Mouse (Mus musculus): ENCODE data around the gene Enpep. TPM values are rescaled to one million over a fixed set of nuclear protein-coding genes. Genes with fewer than 3 reads are reported as not detected.

Gene Enpep
- polyA plus RNA-seq, 1 experiment: not detected

- Histone ChIP-seq H3ac (ENCODE audit: control insufficient read depth, insufficient read length, low read depth) (no peak overlapping the region), H3K36me3 (ENCODE audit: control insufficient read depth, insufficient read depth) (no peaks in the 10 kb centered on the region), H3K79me3 (ENCODE audit: low read depth) (no peaks in the 10 kb centered on the region), H3K4me3 (ENCODE audit: insufficient read depth, poor library complexity, severe bottlenecking) (no peak overlapping the region), H3K79me2 (ENCODE audit: control insufficient read depth, insufficient read depth) (no peaks in the 10 kb centered on the region), H3K27me3 (ENCODE audit: control insufficient read depth, insufficient read depth, insufficient read length) (no peaks in the 10 kb centered on the region)
- TF ChIP-seq CEBPB (IDR thresholded peaks at IDR 0.05; ENCODE audit: low read depth) (no peak), MAX (IDR thresholded peaks at IDR 0.05) (no peak), FOSL1 (IDR thresholded peaks at IDR 0.05; ENCODE audit: insufficient read depth, low read length, poor library complexity, severe bottlenecking) (no peak), CTCF (IDR thresholded peaks at IDR 0.05; ENCODE audit: control insufficient read depth, insufficient read depth, insufficient read length) (no peak), MYOG (IDR thresholded peaks at IDR 0.05; ENCODE audit: control insufficient read depth, extremely low read depth, insufficient read length) (no peak), USF1 (IDR thresholded peaks at IDR 0.05; ENCODE audit: low read depth) (no peak), MYOD1 (IDR thresholded peaks at IDR 0.05; ENCODE audit: control insufficient read depth, insufficient read length, low read depth) (no peak)
Measured at GRCm38 (mm10) chr3:129347277-129347676, 14.8 kb upstream of the Enpep start.

GRCm38 (mm10) chr3:129342767-129343166, 10.2 kb upstream of the Enpep start:
- Histone ChIP-seq H3K79me2 (ENCODE audit: control insufficient read depth, insufficient read depth) (no peaks in the 10 kb centered on the region), H3ac (ENCODE audit: control insufficient read depth, insufficient read length, low read depth) (no peak overlapping the region), H3K4me3 (ENCODE audit: insufficient read depth, poor library complexity, severe bottlenecking) (no peak overlapping the region), H3K36me3 (ENCODE audit: control insufficient read depth, insufficient read depth) (no peaks in the 10 kb centered on the region), H3K79me3 (ENCODE audit: low read depth) (no peaks in the 10 kb centered on the region), H3K27me3 (ENCODE audit: control insufficient read depth, insufficient read depth, insufficient read length) (no peaks in the 10 kb centered on the region)
- TF ChIP-seq MAX (IDR thresholded peaks at IDR 0.05) (no peak), CTCF (IDR thresholded peaks at IDR 0.05; ENCODE audit: control insufficient read depth, insufficient read depth, insufficient read length) (no peak), FOSL1 (IDR thresholded peaks at IDR 0.05; ENCODE audit: insufficient read depth, low read length, poor library complexity, severe bottlenecking) (no peak), CEBPB (IDR thresholded peaks at IDR 0.05; ENCODE audit: low read depth) (no peak), USF1 (IDR thresholded peaks at IDR 0.05; ENCODE audit: low read depth) (no peak), MYOD1 (IDR thresholded peaks at IDR 0.05; ENCODE audit: control insufficient read depth, insufficient read length, low read depth) (no peak), MYOG (IDR thresholded peaks at IDR 0.05; ENCODE audit: control insufficient read depth, extremely low read depth, insufficient read length) (no peak)

GRCm38 (mm10) chr3:129341066-129341465, 8.5 kb upstream of the Enpep start:
- Histone ChIP-seq H3ac (ENCODE audit: control insufficient read depth, insufficient read length, low read depth) (no peak overlapping the region), H3K4me3 (ENCODE audit: insufficient read depth, poor library complexity, severe bottlenecking) (no peak overlapping the region), H3K79me3 (ENCODE audit: low read depth) (no peaks in the 10 kb centered on the region), H3K79me2 (ENCODE audit: control insufficient read depth, insufficient read depth) (no peaks in the 10 kb centered on the region), H3K36me3 (ENCODE audit: control insufficient read depth, insufficient read depth) (no peaks in the 10 kb centered on the region), H3K27me3 (ENCODE audit: control insufficient read depth, insufficient read depth, insufficient read length) (no peaks in the 10 kb centered on the region)
- TF ChIP-seq CEBPB (IDR thresholded peaks at IDR 0.05; ENCODE audit: low read depth): no peak

- H3K36me3 ChIP-seq (ENCODE audit: control insufficient read depth, insufficient read depth): no peaks in the 10 kb centered on the region
- H3ac ChIP-seq (ENCODE audit: control insufficient read depth, insufficient read length, low read depth): no peak overlapping the region
- no peaks in the 10 kb centered on the region for H3K27me3 ChIP-seq (ENCODE audit: control insufficient read depth, insufficient read depth, insufficient read length)
- H3K79me2 ChIP-seq (ENCODE audit: control insufficient read depth, insufficient read depth): no peaks in the 10 kb centered on the region
- H3K79me3 ChIP-seq (ENCODE audit: low read depth): no peaks in the 10 kb centered on the region
- TF ChIP-seq MAX (IDR thresholded peaks at IDR 0.05): no peak
- TF ChIP-seq CTCF (IDR thresholded peaks at IDR 0.05; ENCODE audit: control insufficient read depth, insufficient read depth, insufficient read length): no peak
- no peak for TF ChIP-seq CEBPB (IDR thresholded peaks at IDR 0.05; ENCODE audit: low read depth)
- no peak for TF ChIP-seq MYOD1 (IDR thresholded peaks at IDR 0.05; ENCODE audit: control insufficient read depth, insufficient read length, low read depth)
- H3K4me3 ChIP-seq (ENCODE audit: insufficient read depth, poor library complexity, severe bottlenecking): no peak overlapping the region
Measured at GRCm38 (mm10) chr3:129338296-129339091, 6.0 kb upstream of the Enpep start.

GRCm38 (mm10) chr3:129332142-129332541, 378 bp downstream of the Enpep start:
- H3K27me3 ChIP-seq (ENCODE audit: control insufficient read depth, insufficient read depth, insufficient read length): no peaks in the 10 kb centered on the region
- no peaks in the 10 kb centered on the region for H3K36me3 ChIP-seq (ENCODE audit: control insufficient read depth, insufficient read depth)
- H3K79me2 ChIP-seq (ENCODE audit: control insufficient read depth, insufficient read depth): no peaks in the 10 kb centered on the region
- no peak overlapping the region for H3K4me3 ChIP-seq (ENCODE audit: insufficient read depth, poor library complexity, severe bottlenecking)
- TF ChIP-seq MYOD1 (IDR thresholded peaks at IDR 0.05; ENCODE audit: control insufficient read depth, insufficient read length, low read depth) (no peak), USF1 (IDR thresholded peaks at IDR 0.05; ENCODE audit: low read depth) (no peak), MYOG (IDR thresholded peaks at IDR 0.05; ENCODE audit: control insufficient read depth, extremely low read depth, insufficient read length) (no peak), CTCF (IDR thresholded peaks at IDR 0.05; ENCODE audit: control insufficient read depth, insufficient read depth, insufficient read length) (no peak), FOSL1 (IDR thresholded peaks at IDR 0.05; ENCODE audit: insufficient read depth, low read length, poor library complexity, severe bottlenecking) (no peak), CEBPB (IDR thresholded peaks at IDR 0.05; ENCODE audit: low read depth) (no peak), MAX (IDR thresholded peaks at IDR 0.05) (no peak)
- no peaks in the 10 kb centered on the region for H3K79me3 ChIP-seq (ENCODE audit: low read depth)
- H3ac ChIP-seq (ENCODE audit: control insufficient read depth, insufficient read length, low read depth): no peak overlapping the region

- no peaks in the 10 kb centered on the region for H3K79me3 ChIP-seq (ENCODE audit: low read depth)
- no peaks in the 10 kb centered on the region for H3K27me3 ChIP-seq (ENCODE audit: control insufficient read depth, insufficient read depth, insufficient read length)
- H3K4me3 ChIP-seq (ENCODE audit: insufficient read depth, poor library complexity, severe bottlenecking): no peak overlapping the region
- no peaks in the 10 kb centered on the region for H3K36me3 ChIP-seq (ENCODE audit: control insufficient read depth, insufficient read depth)
- no peak overlapping the region for H3ac ChIP-seq (ENCODE audit: control insufficient read depth, insufficient read length, low read depth)
- H3K79me2 ChIP-seq (ENCODE audit: control insufficient read depth, insufficient read depth): no peaks in the 10 kb centered on the region
- TF ChIP-seq CTCF (IDR thresholded peaks at IDR 0.05; ENCODE audit: control insufficient read depth, insufficient read depth, insufficient read length): no peak
- no peak for TF ChIP-seq MYOG (IDR thresholded peaks at IDR 0.05; ENCODE audit: control insufficient read depth, extremely low read depth, insufficient read length)
- TF ChIP-seq FOSL1 (IDR thresholded peaks at IDR 0.05; ENCODE audit: insufficient read depth, low read length, poor library complexity, severe bottlenecking): no peak
- TF ChIP-seq MYOD1 (IDR thresholded peaks at IDR 0.05; ENCODE audit: control insufficient read depth, insufficient read length, low read depth): no peak
- TF ChIP-seq CEBPB (IDR thresholded peaks at IDR 0.05; ENCODE audit: low read depth): no peak
- no peak for TF ChIP-seq USF1 (IDR thresholded peaks at IDR 0.05; ENCODE audit: low read depth)
- TF ChIP-seq MAX (IDR thresholded peaks at IDR 0.05): no peak
Measured at GRCm38 (mm10) chr3:129331427-129331826, 1.1 kb downstream of the Enpep start.
